Mouse (Mus musculus): ENCODE measurements around the gene Gdpd1. TPM values are rescaled to one million over a fixed set of nuclear protein-coding genes. Genes with fewer than 3 reads are reported as not detected.
"Not testable (repeated sequence)": the region's sequence is repeated elsewhere in the genome, so short reads cannot be mapped to it uniquely, and the experiment has no call there.

Gdpd1 gene
- 10 to 100 TPM in 1 of 2 experiments, 1 to 10 TPM in 1; 9.8 to 12.0 TPM for total RNA-seq (2021)
- long read RNA-seq, experiment 1, transcript Gdpd1-201 (10 exons, 2,336 nt): major isoform, 6 of 7 reads
- long read RNA-seq, experiment 1, partial matches to known transcripts: 0 of 7 reads
- long read RNA-seq, experiment 1, other reads (novel, unspliced or antisense): 1 of 7 reads
- long read RNA-seq, experiment 2, transcript Gdpd1-201 (10 exons, 2,336 nt): major isoform, 6 of 7 reads
- long read RNA-seq, experiment 2, partial matches to known transcripts: 0 of 7 reads
- long read RNA-seq, experiment 2, other reads (novel, unspliced or antisense): 1 of 7 reads

- peak; percentile 90 to 92 for DNase-seq
These were observed at the start of gene Gdpd1 for GRCm38 (mm10) chr11:87073866-87074440. Gdpd1 (minus strand) TSS chr11:87074062.

- no peak for DNase-seq
These were observed 48.0 kb upstream of the Gdpd1 start for GRCm38 (mm10) chr11:87121864-87122263.

DNA sequence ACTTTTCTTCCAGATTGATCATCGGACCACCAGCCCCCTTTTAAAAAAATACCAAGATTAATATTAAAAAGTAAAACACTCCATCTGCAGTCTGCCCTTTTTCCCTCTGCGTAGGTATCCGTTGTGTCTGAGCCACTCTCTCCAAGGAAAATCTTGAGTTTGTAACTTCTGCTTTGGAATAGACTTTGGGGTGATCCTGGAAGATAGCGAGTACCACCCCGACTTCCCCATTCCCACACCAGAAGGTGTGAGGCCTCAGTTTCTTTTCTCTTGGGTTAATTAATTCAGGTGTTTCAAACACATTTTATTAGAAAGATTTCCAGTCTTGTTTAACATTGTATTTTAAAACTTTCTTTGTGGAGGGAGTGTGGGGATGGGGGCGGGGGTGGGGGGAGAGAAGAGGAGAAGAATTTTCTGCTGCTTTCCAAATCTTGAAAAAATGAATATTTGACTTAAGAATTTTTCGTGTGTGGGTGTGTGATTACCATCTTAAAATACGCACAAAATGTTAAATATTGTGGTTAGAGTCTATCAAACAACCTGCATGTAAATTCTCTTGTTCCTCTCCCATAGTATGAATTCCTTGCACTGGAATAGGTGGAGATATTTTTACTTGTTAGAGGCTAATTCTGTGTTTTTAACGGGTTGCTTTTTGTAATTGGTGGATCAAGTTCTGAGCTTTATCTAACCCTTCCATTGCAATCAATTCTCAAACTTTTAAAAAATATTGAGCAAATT, 36.5 kb upstream of the Gdpd1 start:
- no peak for DNase-seq

DNA sequence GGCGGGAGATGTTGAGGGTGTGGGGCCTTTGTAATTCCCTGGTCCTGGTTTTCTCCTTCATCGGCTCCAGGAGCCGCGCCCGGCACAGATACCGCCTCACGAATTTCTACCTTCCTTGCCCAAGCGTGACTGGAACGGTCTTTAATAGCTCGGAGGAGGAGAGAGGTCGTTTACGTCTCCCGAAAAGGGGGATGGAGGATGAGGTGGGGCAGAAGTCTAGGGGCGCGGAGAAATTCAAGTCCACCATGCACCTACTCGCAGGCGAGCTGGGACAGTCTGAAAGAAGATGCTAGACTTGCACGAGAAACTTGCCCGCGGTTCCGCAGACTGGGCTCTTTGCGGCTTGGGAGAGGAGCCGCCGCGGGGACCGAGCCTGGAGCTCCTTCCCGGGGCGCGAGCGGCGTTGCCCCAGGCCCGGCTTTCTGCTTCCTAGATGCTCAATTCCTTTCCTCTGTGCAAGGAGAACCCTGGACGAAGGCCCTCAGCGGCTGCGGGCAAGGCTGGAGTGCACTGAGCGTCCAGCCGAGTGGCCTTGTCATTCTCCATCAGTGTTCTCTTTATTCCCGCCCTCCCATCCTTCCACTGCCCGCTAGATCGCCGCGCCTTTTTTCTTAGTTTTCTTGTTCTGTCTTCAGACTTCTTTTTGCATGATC, 35.8 kb upstream of the Gdpd1 start:
- DNase-seq: peak in 1 of 2 experiments; percentile 21

- DNase-seq: peak; percentile 96 to 99
These were observed 35.1 kb upstream of the Gdpd1 start, which contains the start of gene Ska2 for GRCm38 (mm10) chr11:87108755-87109518. Ska2 (plus strand) TSS chr11:87109234.

DNA sequence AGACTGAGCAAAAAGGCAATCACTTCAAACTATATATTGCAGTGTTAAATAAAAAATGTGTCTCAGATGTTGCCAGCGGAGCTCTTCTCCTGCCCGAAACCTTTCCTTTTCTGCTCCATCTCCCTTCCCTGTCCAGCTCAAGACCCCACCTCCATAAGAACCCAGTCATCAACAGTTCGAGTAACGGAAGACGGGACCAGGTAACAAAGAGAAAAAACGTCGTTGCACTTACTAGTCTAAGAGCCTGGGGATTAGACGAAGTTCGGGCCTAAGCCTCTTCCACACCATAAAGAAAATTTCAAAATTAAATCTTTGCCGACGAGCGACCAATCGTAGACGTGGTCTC, 34.5 kb upstream of the Gdpd1 start, which contains the start of gene Prr11:
Gene Prr11, minus strand, starts transcription at position 300 of the 346 bp plus-strand sequence.
- no peak for DNase-seq

DNA sequence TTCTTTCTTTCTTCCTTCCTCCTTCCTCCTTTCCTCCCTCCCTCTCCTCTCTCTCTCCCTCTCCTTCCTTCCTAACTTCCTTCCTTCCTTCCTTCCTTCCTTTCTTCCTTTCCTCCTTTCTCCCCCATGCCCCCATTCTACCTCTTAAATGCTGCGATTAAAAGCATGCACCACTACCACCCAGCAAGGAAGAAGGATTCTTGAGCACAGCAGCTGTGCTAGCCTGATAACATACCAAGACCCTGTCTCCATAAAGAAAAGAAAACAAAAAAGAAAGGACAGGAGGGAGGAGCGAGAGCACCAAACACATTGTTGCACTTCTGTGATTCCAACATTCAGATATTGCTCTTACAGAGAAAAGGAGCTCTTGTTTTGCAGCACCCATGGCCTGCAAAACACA, 13.3 kb upstream of the Gdpd1 start:
- DNase-seq: no peak

DNA sequence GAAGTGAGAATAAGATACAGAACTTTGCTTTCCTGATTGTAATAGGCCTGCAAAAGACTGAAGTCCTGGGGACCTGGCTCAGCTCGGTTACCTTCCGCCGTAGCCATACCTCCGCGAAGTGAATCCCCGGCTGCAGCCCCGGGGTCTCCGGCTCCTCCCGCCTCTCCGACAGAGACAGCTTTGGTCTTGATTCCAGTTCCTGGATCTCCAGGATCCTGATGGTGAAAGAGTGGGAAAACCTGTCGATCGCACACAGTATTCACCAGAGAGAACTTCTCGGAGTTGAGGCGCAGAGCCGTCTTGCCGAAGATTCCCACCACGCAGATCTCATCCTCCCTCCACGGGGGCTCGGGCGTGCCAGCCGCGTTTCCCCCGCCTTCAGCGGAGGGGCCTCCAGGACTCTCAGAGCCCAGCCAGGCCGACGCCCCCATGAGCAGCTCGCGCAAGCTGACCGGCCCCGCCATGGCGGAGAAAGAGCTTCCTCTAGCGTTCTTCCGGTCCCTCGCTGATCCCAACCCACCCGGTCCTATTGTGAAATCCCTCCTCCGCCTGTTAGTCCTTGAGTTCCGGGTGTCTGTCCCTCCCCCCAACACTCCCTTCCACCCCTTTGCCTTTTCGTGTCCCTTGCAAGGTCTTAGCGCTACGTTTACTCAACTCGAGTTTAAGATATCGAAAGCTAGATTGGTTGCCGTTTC, 12.6 kb upstream of the Gdpd1 start, which contains the start of gene Smg8:
Gene Smg8, minus strand, starts transcription at position 485 of the 695 bp plus-strand sequence.
- peak; percentile 89 to 90 for DNase-seq

GRCm38 (mm10) chr11:87085461-87085860, 11.6 kb upstream of the Gdpd1 start:
- DNase-seq: no peak

DNA sequence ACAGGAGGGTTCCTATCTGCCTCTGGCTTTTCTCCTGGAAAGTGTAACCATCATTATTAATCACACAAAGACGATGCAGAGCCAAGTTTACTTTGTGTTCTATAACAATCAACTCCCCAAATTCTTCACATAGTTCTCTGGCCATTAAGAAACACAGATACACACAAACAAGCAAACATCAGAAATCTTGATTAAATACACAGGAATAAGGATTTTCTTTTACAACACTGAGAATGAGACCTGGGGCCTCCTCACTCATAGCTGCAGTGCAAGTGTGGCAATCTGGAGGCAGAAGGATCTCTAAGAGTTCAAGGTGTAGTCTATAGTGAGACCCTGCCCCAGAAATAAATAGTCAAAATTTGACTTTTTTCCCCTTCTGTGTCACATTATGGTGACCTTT, 9.8 kb upstream of the Gdpd1 start:
- DNase-seq: no peak

GRCm38 (mm10) chr11:87073343-87073865, 458 bp downstream of the Gdpd1 start:
- DNase-seq: peak; percentile 70 to 78

GRCm38 (mm10) chr11:87062087-87062486, 11.8 kb downstream of the Gdpd1 start:
- no peak for DNase-seq

DNA sequence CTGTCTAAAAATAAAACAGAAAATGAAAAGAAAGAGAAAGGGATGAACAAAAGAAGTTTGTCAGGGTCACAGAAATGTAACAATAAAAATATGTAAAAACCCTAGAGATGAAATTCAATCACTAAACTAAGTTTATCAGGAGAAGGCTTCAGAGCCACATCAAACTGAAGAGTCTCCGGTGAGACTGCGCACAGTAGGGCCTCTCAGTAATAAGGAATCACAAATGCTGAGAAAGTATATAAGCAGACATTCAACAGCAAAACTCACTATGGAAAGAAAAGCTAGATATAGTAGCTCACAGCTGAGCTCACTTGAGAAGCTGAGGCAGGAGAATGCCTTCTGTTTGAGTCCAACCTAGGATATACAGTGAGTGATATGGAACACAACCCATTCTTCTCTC, 13.5 kb downstream of the Gdpd1 start:
- DNase-seq: no peak

DNA sequence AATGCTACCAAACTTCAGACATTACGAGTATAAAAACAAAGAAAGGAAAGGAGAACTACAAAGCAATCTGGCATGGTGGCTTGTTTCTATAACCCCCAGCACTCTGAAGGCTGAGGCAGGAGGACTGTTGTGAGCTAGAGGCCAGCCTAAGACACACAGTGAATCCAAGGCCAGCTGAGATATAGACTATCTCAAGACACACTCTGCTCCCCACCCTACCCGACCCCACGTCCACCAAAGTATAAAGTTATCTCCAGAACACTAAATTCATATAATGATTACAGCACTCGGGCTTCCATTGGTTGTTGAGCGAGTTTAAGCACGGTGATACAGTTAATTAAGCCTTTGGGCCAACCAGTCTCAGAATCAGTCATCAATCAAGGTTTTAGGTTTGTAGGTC, 17.6 kb downstream of the Gdpd1 start:
- no peak for DNase-seq

DNA sequence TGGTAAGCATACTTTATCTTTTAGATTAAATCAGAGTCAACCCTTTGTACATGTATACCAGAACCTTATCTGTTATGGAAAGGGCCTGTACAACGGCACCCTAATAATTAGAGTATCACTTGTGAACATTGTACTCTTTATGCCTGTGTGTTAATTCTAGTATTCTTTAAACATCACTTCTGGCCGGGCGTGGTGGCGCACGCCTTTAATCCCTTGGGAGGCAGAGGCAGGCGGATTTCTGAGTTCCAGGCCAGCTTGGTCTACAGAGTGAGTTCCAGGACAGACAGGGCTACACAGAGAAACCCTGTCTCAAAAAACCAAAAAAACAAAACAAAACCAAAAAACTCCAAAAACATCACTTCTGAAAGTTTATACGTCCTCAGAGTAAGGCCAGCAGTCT, 25.0 kb downstream of the Gdpd1 start:
- DNase-seq: not testable (repeated sequence)

- DNase-seq: no peak
These were observed 26.9 kb downstream of the Gdpd1 start for GRCm38 (mm10) chr11:87046968-87047367.

GRCm38 (mm10) chr11:87043052-87043451, 30.8 kb downstream of the Gdpd1 start:
- no peak for DNase-seq

GRCm38 (mm10) chr11:87039307-87039963, 34.4 kb downstream of the Gdpd1 start:
- no peak for DNase-seq

- DNase-seq: no peak
These were observed 37.7 kb downstream of the Gdpd1 start for GRCm38 (mm10) chr11:87036180-87036579.

- DNase-seq: no peak
These were observed 45.6 kb downstream of the Gdpd1 start for GRCm38 (mm10) chr11:87028212-87028611.
